Comparison of ENCODE assay signal across 9 mouse cellular contexts in genomic region chr3:56789155-56789554, GRCm38 (mm10).
DNase-seq lines count a peak whose midpoint lies in the region; ATAC-seq and TF ChIP-seq lines count a peak whose summit lies in the region.
"Had no signal": no experiment of that assay in that cellular context is flagged by ENCODE, and none has a peak within 500 bp of the region (broad histone marks: within the 10 kb centered on the region; RNA-seq: fewer than 3 reads in every experiment).

No protein-coding gene starts in this region.

- intact Hi-C loops in heart, postnatal 25 days (cut with DNase I): no loop called here

- no peak for ATAC-seq in forebrain, embryonic 11.5 days (replicated peaks; ENCODE audit: low FRiP score)
- ATAC-seq in liver, embryonic 11.5 days (replicated peaks; ENCODE audit: low FRiP score): no peak
- ATAC-seq in limb, embryonic 14.5 days (ENCODE audit: low FRiP score, low read depth): no peak

- no peaks in the 10 kb centered on the region for H3K79me2 ChIP-seq in liver, adult 2 months (ENCODE audit: control insufficient read depth, insufficient read depth, low read length)

- no peaks in the 10 kb centered on the region for H3K36me3 ChIP-seq in forebrain, embryonic 11.5 days (ENCODE audit: control insufficient read depth, insufficient read depth, low read length)
- no peaks in the 10 kb centered on the region for H3K36me3 ChIP-seq in forebrain, embryonic 10.5 days (replicated peaks)
- H3K36me3 ChIP-seq in liver, adult 2 months (ENCODE audit: control insufficient read depth, insufficient read depth, low read length): no peaks in the 10 kb centered on the region
- H3K36me3 ChIP-seq in liver, embryonic 11.5 days (ENCODE audit: control insufficient read depth, insufficient read depth, low read length): no peaks in the 10 kb centered on the region
- no peaks in the 10 kb centered on the region for H3K36me3 ChIP-seq in limb, embryonic 14.5 days (ENCODE audit: control insufficient read depth, insufficient read depth, low read length)
- H3K36me3 ChIP-seq: heart, embryonic 10.5 days had no signal

- no peak for TF ChIP-seq CTCF in liver, adult 2 months (IDR thresholded peaks at IDR 0.05; ENCODE audit: low read depth, low read length)

- H3K9ac ChIP-seq in forebrain, embryonic 11.5 days (ENCODE audit: low read length): no peak overlapping the region
- no peak overlapping the region for H3K9ac ChIP-seq in liver, adult 2 months (ENCODE audit: low read depth, low read length)
- H3K9ac ChIP-seq in liver, embryonic 11.5 days (ENCODE audit: low read depth, low read length): no peak overlapping the region
- H3K9ac ChIP-seq in limb, embryonic 14.5 days (ENCODE audit: low read depth, low read length, severe bottlenecking): no peak overlapping the region

- no peaks in the 10 kb centered on the region for H3K27me3 ChIP-seq in forebrain, embryonic 11.5 days (ENCODE audit: control insufficient read depth, insufficient read depth, low read length)
- H3K27me3 ChIP-seq in forebrain, embryonic 10.5 days (ENCODE audit: poor library complexity, severe bottlenecking): no peaks in the 10 kb centered on the region
- no peaks in the 10 kb centered on the region for H3K27me3 ChIP-seq in liver, adult 2 months (ENCODE audit: control insufficient read depth, insufficient read depth, low read length)
- no peaks in the 10 kb centered on the region for H3K27me3 ChIP-seq in liver, embryonic 11.5 days (replicated peaks; ENCODE audit: control insufficient read depth, insufficient read depth, low read length)
- H3K27me3 ChIP-seq in limb, embryonic 14.5 days (ENCODE audit: control insufficient read depth, insufficient read depth, low read length): no peaks in the 10 kb centered on the region

- no peak for TF ChIP-seq POLR2A in liver, adult 2 months (IDR thresholded peaks at IDR 0.05; ENCODE audit: extremely low read depth, insufficient read depth, low read length)
- no peak for TF ChIP-seq POLR2A in limb, embryonic 14.5 days (IDR thresholded peaks at IDR 0.05; ENCODE audit: borderline replicate concordance, extremely low read depth, insufficient read depth, insufficient read length)

- H3K27ac ChIP-seq in forebrain, embryonic 11.5 days (ENCODE audit: low read depth, low read length): no peak overlapping the region
- H3K27ac ChIP-seq in forebrain, embryonic 10.5 days: no peak overlapping the region
- no peak overlapping the region for H3K27ac ChIP-seq in liver, adult 2 months (replicated peaks; ENCODE audit: insufficient read depth, low read depth, low read length)
- no peak overlapping the region for H3K27ac ChIP-seq in liver, embryonic 11.5 days (ENCODE audit: low read depth, low read length)
- H3K27ac ChIP-seq in limb, embryonic 14.5 days (replicated peaks; ENCODE audit: low read depth, low read length): no peak overlapping the region
- H3K27ac ChIP-seq: heart, embryonic 10.5 days had no signal

- H3K4me3 ChIP-seq in forebrain, embryonic 11.5 days (ENCODE audit: low read depth, low read length): no peak overlapping the region
- H3K4me3 ChIP-seq in forebrain, embryonic 10.5 days: no peak overlapping the region
- no peak overlapping the region for H3K4me3 ChIP-seq in liver, adult 2 months (ENCODE audit: insufficient read depth, low read depth, low read length)
- H3K4me3 ChIP-seq in liver, embryonic 11.5 days (ENCODE audit: low read depth, low read length): no peak overlapping the region
- no peak overlapping the region for H3K4me3 ChIP-seq in limb, embryonic 14.5 days (replicated peaks; ENCODE audit: low read length)
- H3K4me3 ChIP-seq: heart, embryonic 10.5 days had no signal

- peak; percentile 56 for DNase-seq in forebrain, embryonic 11.5 days (ENCODE audit: low spot score)
- no peak for DNase-seq in forebrain, embryonic 10.5 days (ENCODE audit: extremely low spot score, low spot score)
- peak; percentile 1 for DNase-seq in liver, adult 2 months (ENCODE audit: extremely low read depth, low read depth, low spot score)
- no peak for DNase-seq in liver, embryonic 11.5 days (ENCODE audit: low spot score)
- peak; percentile 75 for DNase-seq in embryo, embryonic 10.5 days (ENCODE audit: low spot score)
- peak; percentile 82 for DNase-seq in limb, embryonic 14.5 days (ENCODE audit: low spot score)
- DNase-seq in thymus, postnatal 0 days (ENCODE audit: low spot score): no peak
- DNase-seq in heart, postnatal 25 days (ENCODE audit: low spot score): no peak

- no peak overlapping the region for H3K4me2 ChIP-seq in forebrain, embryonic 11.5 days (ENCODE audit: low read depth, low read length, severe bottlenecking)
- no peak overlapping the region for H3K4me2 ChIP-seq in liver, embryonic 11.5 days
- H3K4me2 ChIP-seq in limb, embryonic 14.5 days (replicated peaks; ENCODE audit: low read depth, low read length, severe bottlenecking): no peak overlapping the region

- 52% methylated on average over 3 of the region's 3 CpGs for WGBS in forebrain, embryonic 11.5 days
- 47% methylated on average over 3 of the region's 3 CpGs for WGBS in forebrain, embryonic 10.5 days
- WGBS in liver, adult 2 months: 39% methylated on average over 3 of the region's 3 CpGs
- WGBS in liver, embryonic 11.5 days: 45% methylated on average over 3 of the region's 3 CpGs
- WGBS in limb, embryonic 14.5 days: 40% methylated on average over 3 of the region's 3 CpGs

- no peaks in the 10 kb centered on the region for H3K9me3 ChIP-seq in forebrain, embryonic 11.5 days (ENCODE audit: control insufficient read depth, low read length)
- H3K9me3 ChIP-seq in forebrain, embryonic 10.5 days: no peaks in the 10 kb centered on the region
- no peaks in the 10 kb centered on the region for H3K9me3 ChIP-seq in liver, embryonic 11.5 days (ENCODE audit: control insufficient read depth, low read length)
- no peaks in the 10 kb centered on the region for H3K9me3 ChIP-seq in limb, embryonic 14.5 days (ENCODE audit: control insufficient read depth, low read length)
- H3K9me3 ChIP-seq: heart, embryonic 10.5 days had no signal

- H3K4me1 ChIP-seq in forebrain, embryonic 11.5 days (replicated peaks; ENCODE audit: control insufficient read depth, insufficient read depth, low read length): no peaks in the 10 kb centered on the region
- no peaks in the 10 kb centered on the region for H3K4me1 ChIP-seq in forebrain, embryonic 10.5 days
- no peaks in the 10 kb centered on the region; the same call in none of the 2 replicates for H3K4me1 ChIP-seq in liver, adult 2 months (ENCODE audit: control insufficient read depth, insufficient read depth, low read length)
- H3K4me1 ChIP-seq in liver, embryonic 11.5 days (replicated peaks; ENCODE audit: control insufficient read depth, insufficient read depth, low read length): no peaks in the 10 kb centered on the region
- no peaks in the 10 kb centered on the region for H3K4me1 ChIP-seq in limb, embryonic 14.5 days (ENCODE audit: control insufficient read depth, insufficient read depth, low read length)
- H3K4me1 ChIP-seq: heart, embryonic 10.5 days had no signal

Comparison
In these comparisons a context has a peak if more than half of its experiments do, and no peak if none do; other contexts are left out.
1. DNase-seq: peak in forebrain, embryonic 11.5 days (single experiment), liver, adult 2 months (single experiment), embryo, embryonic 10.5 days (single experiment) and limb, embryonic 14.5 days (single experiment); none in forebrain, embryonic 10.5 days (single experiment), liver, embryonic 11.5 days (single experiment), thymus, postnatal 0 days (single experiment) and heart, postnatal 25 days (single experiment).